Mouse (Mus musculus) heart, postnatal 0 days (tissue): ENCODE measurements around the gene Senp3. TPM values are rescaled to one million over a fixed set of nuclear protein-coding genes. Genes with fewer than 3 reads are reported as not detected.

ENCODE experiments used
- ATAC-seq: fragments of 200-750 bp; cut with Nextera tagmentation; 2 replicates; pipeline ENCODE4 v1.8.0; 2017; ENCODE audit warnings: low read depth, moderate number of reproducible peaks, moderate library complexity; ENCODE audit not compliant: insufficient read depth
- DNase-seq: peaks from one replicate; pipeline ENCODE4 v3.0.0-alpha.2; 2016; ENCODE audit warnings: low spot score
- H3K27ac ChIP-seq: fragments of 300-500 bp; sonication (generic); 2 replicates; pipeline ENCODE4 v1.5.1; 2014; ENCODE audit warnings: low read depth, mild to moderate bottlenecking
- H3K27me3 ChIP-seq: fragments of 300-500 bp; sonication (generic); 2 replicates; pipeline ENCODE4 v1.6.1; 2014; ENCODE audit warnings: low read length, mixed read lengths; ENCODE audit not compliant: control insufficient read depth, insufficient read depth
- H3K36me3 ChIP-seq: fragments of 300-500 bp; sonication (generic); replicated peaks from 2 replicates; pipeline ENCODE4 v1.6.1; 2014; ENCODE audit warnings: low read length, mixed read lengths; ENCODE audit not compliant: control insufficient read depth, insufficient read depth
- H3K4me1 ChIP-seq: fragments of 300-500 bp; sonication (generic); 2 replicates; pipeline ENCODE4 v1.6.1; 2014; ENCODE audit warnings: antibody characterized with exemption; ENCODE audit not compliant: control insufficient read depth, insufficient read depth
- H3K4me2 ChIP-seq: fragments of 300-500 bp; sonication (generic); 2 replicates; pipeline ENCODE4 v1.6.1; 2014; ENCODE audit warnings: low read depth, mild to moderate bottlenecking, low read length, moderate library complexity
- H3K4me3 ChIP-seq: fragments of 300-500 bp; sonication (generic); 2 replicates; pipeline ENCODE4 v1.5.1; 2014; ENCODE audit warnings: low read depth, low read length
- H3K9ac ChIP-seq: fragments of 300-500 bp; sonication (generic); replicated peaks from 2 replicates; pipeline ENCODE4 v1.6.1; 2014; ENCODE audit warnings: low read depth, low read length, mixed read lengths
- H3K9me3 ChIP-seq: fragments of 300-500 bp; sonication (generic); replicated peaks from 2 replicates; pipeline ENCODE4 v1.6.1; 2016; ENCODE audit warnings: low read length; ENCODE audit not compliant: control insufficient read depth
- CTCF ChIP-seq: IDR thresholded peaks from 2 replicates; pipeline ENCODE4 v1.5.1; 2016; ENCODE audit warnings: antibody characterized with exemption, control low read depth, low read depth
- EP300 ChIP-seq: IDR thresholded peaks from 2 replicates; pipeline ENCODE4 v1.6.1; 2016; ENCODE audit warnings: antibody characterized with exemption, low read depth
- WGBS: fragments of 180-500 bp; shearing (Covaris S2); extraction: QIAGEN DNeasy Blood & Tissue Kit; methylation state at CpG from one replicate; pipeline ENCODE4 v1.1.7; 2014; 5-methylcytosine and 5-hydroxymethylcytosine counted together
- polyA plus RNA-seq: library from polyadenylated mRNA; unstranded; fragments of >200 nt; fragmentation: Nextera tagmentation; extraction: Ambion mirVana; gene quantifications from 2 replicates; pipeline ENCODE4 v1.2.1, GENCODE M21; 2015
- total RNA-seq: library from RNA; depleted of rRNA; stranded (reverse); fragments of >200 nt; gene quantifications from 2 replicates; pipeline ENCODE4 v1.2.3, GENCODE M21; 2014; ENCODE audit warnings: low replicate concordance

Senp3 gene
- total and polyA plus RNA-seq, 2 experiments from 2014 or later: 32.6 to 39.7 TPM

GRCm38 (mm10) chr11:69708614-69709265, 26.9 kb upstream of the Senp3 start:
- ATAC-seq (no peak), DNase-seq (no peak)
- Histone ChIP-seq H3K9ac (no peak overlapping the region), H3K4me3 (no peak overlapping the region), H3K4me1 (peaks cover 11% of the 10 kb centered on the region; the same call in 1 of the 2 replicates), H3K9me3 (no peaks in the 10 kb centered on the region), H3K27me3 (no peaks in the 10 kb centered on the region), H3K4me2 (no peak overlapping the region), H3K36me3 (no peaks in the 10 kb centered on the region), H3K27ac (no peak overlapping the region)
- 74% methylated on average over 3 of the region's 3 CpGs for WGBS
- TF ChIP-seq CTCF (no peak), EP300 (no peak)

GRCm38 (mm10) chr11:69707873-69708381, 26.0 kb upstream of the Senp3 start:
- H3K9ac ChIP-seq: no peak overlapping the region
- 91% methylated on average over 4 of the region's 4 CpGs for WGBS
- TF ChIP-seq EP300 (no peak), CTCF (no peak)

GRCm38 (mm10) chr11:69707480-69707847, 25.6 kb upstream of the Senp3 start:
- H3K9me3 ChIP-seq: no peaks in the 10 kb centered on the region
- peaks cover 11% of the 10 kb centered on the region; the same call in 1 of the 2 replicates for H3K4me1 ChIP-seq
- DNase-seq (no peak), ATAC-seq (no peak)
- H3K9ac ChIP-seq: no peak overlapping the region
- H3K4me2 ChIP-seq: no peak overlapping the region
- 86% methylated on average over 4 of the region's 4 CpGs for WGBS
- H3K27me3 ChIP-seq: no peaks in the 10 kb centered on the region
- no peak overlapping the region for H3K27ac ChIP-seq
- TF ChIP-seq EP300 (no peak), CTCF (no peak)
- no peak overlapping the region for H3K4me3 ChIP-seq
- no peaks in the 10 kb centered on the region for H3K36me3 ChIP-seq

More at GRCm38 (mm10) chr11:69707873-69708381, 26.0 kb upstream of the Senp3 start:
- no peak overlapping the region for H3K27ac ChIP-seq
- H3K9me3 ChIP-seq: no peaks in the 10 kb centered on the region
- no peak overlapping the region for H3K4me2 ChIP-seq
- no peak for DNase-seq
- H3K4me1 ChIP-seq: peaks cover 11% of the 10 kb centered on the region; the same call in 1 of the 2 replicates
- no peaks in the 10 kb centered on the region for H3K36me3 ChIP-seq
- ATAC-seq: no peak
- no peak overlapping the region for H3K4me3 ChIP-seq
- no peaks in the 10 kb centered on the region for H3K27me3 ChIP-seq

- Histone ChIP-seq H3K9ac (no peak overlapping the region; the same call in 1 of the 2 replicates), H3K4me1 (peaks cover 11% of the 10 kb centered on the region; the same call in 1 of the 2 replicates), H3K4me2 (no peak overlapping the region), H3K36me3 (no peaks in the 10 kb centered on the region), H3K9me3 (no peaks in the 10 kb centered on the region), H3K27ac (peak overlapping the region; percentile 50), H3K4me3 (no peak overlapping the region), H3K27me3 (no peaks in the 10 kb centered on the region)
- DNase-seq: peak; percentile 58
- no peak for TF ChIP-seq EP300
- TF ChIP-seq CTCF: no peak
- 38% methylated on average over 6 of the region's 6 CpGs for WGBS
- peak; percentile 88 for ATAC-seq
These were observed 25.0 kb upstream of the Senp3 start for GRCm38 (mm10) chr11:69706775-69707479.

- no peaks in the 10 kb centered on the region for H3K9me3 ChIP-seq
- 36% methylated on average over 2 of the region's 2 CpGs for WGBS
- no peak for DNase-seq
- no peak for ATAC-seq
- no peaks in the 10 kb centered on the region for H3K27me3 ChIP-seq
- H3K4me3 ChIP-seq: no peak overlapping the region
- H3K27ac ChIP-seq: no peak overlapping the region
- no peaks in the 10 kb centered on the region for H3K36me3 ChIP-seq
- no peak overlapping the region for H3K9ac ChIP-seq
- peaks cover 13% of the 10 kb centered on the region; the same call in 1 of the 2 replicates for H3K4me1 ChIP-seq
- no peak overlapping the region for H3K4me2 ChIP-seq
- no peak for TF ChIP-seq EP300
- no peak for TF ChIP-seq CTCF
These were observed 22.7 kb upstream of the Senp3 start for GRCm38 (mm10) chr11:69704613-69705010.
